Mouse (Mus musculus): ENCODE results near the gene Phpt1.

DNA sequence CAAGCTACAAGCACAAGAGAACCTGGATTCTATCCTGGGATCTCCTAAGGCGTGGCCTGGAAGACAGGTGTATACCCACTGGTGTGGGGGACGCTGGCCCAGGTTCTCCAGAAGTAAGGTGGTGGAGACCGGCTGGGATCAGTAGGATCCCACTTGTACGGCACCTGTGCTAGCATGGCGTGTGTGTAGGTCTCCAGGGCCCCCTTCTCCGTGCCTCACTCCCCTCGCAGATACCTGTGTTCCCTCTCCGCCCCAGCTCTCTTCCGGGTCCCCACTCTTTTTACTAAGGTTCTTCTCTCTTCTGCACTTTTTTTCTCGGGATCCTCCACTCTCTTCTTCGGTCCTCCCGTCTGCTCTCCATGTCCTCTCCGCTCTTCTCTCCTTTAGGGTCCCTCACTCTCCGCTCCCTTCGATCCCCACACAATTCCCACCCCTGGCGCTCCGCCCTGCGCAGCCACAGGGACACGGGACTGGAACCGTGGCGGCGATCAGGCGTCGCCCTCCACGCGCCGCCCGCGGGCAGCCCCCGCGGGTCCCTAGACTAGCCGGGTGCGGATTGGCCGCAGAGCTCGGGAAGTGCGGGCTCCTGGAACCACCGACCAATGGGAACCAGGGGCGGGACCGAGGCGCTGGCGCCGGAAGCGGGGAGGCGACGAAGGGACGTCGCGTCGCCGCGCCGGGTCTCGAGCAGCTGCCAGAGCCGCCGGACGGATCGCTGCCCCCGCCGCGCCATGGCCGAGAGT, 17.6 kb downstream of the Phpt1 start, which contains the start of gene Edf1:
- TF ChIP-seq HCFC1 (IDR thresholded peaks at IDR 0.05; ENCODE audit: borderline replicate concordance, insufficient read depth, low read length) (no peak), ZC3H11A (IDR thresholded peaks at IDR 0.05; ENCODE audit: borderline replicate concordance, low read depth, low read length) (no peak), ZNF384 (IDR thresholded peaks at IDR 0.05; ENCODE audit: low read depth, low read length) (no peak)
